Mouse (Mus musculus): Measurements from ENCODE around the gene 1700088E04Rik. TPM values are rescaled to one million over a fixed set of nuclear protein-coding genes. Genes with fewer than 3 reads are reported as not detected.

1700088E04Rik gene
- total RNA-seq, 1 experiment from 2014 or later: 0.84 TPM

- ATAC-seq (replicated peaks in 1 of 2; ENCODE audit: insufficient read depth in 1 of 2, low FRiP score in 2 of 2, low TSS enrichment in 1 of 2, low read depth in 1 of 2, poor library complexity in 2 of 2, severe bottlenecking in 2 of 2): no peak
Measured at GRCm38 (mm10) chr15:79135783-79136575, 5.1 kb downstream of the 1700088E04Rik start.

- no peak for ATAC-seq (replicated peaks in 1 of 2; ENCODE audit: insufficient read depth in 1 of 2, low FRiP score in 2 of 2, low TSS enrichment in 1 of 2, low read depth in 1 of 2, poor library complexity in 2 of 2, severe bottlenecking in 2 of 2)
Measured at GRCm38 (mm10) chr15:79135332-79135731, 5.7 kb downstream of the 1700088E04Rik start.

GRCm38 (mm10) chr15:79134496-79135270 lies 6.4 kb downstream of the 1700088E04Rik start:
- no peak for ATAC-seq (replicated peaks in 1 of 2; ENCODE audit: insufficient read depth in 1 of 2, low FRiP score in 2 of 2, low TSS enrichment in 1 of 2, low read depth in 1 of 2, poor library complexity in 2 of 2, severe bottlenecking in 2 of 2)

GRCm38 (mm10) chr15:79133191-79133661 lies 7.8 kb downstream of the 1700088E04Rik start:
- no peak for ATAC-seq (replicated peaks in 1 of 2; ENCODE audit: insufficient read depth in 1 of 2, low FRiP score in 2 of 2, low TSS enrichment in 1 of 2, low read depth in 1 of 2, poor library complexity in 2 of 2, severe bottlenecking in 2 of 2)

- no peak for ATAC-seq (replicated peaks in 1 of 2; ENCODE audit: insufficient read depth in 1 of 2, low FRiP score in 2 of 2, low TSS enrichment in 1 of 2, low read depth in 1 of 2, poor library complexity in 2 of 2, severe bottlenecking in 2 of 2)
Measured at GRCm38 (mm10) chr15:79131442-79131841, 9.6 kb downstream of the 1700088E04Rik start.

- ATAC-seq (replicated peaks in 1 of 2; ENCODE audit: insufficient read depth in 1 of 2, low FRiP score in 2 of 2, low TSS enrichment in 1 of 2, low read depth in 1 of 2, poor library complexity in 2 of 2, severe bottlenecking in 2 of 2): no peak
Measured at GRCm38 (mm10) chr15:79130782-79131181, 10.3 kb downstream of the 1700088E04Rik start.

- ATAC-seq (replicated peaks in 1 of 2; ENCODE audit: insufficient read depth in 1 of 2, low FRiP score in 2 of 2, low TSS enrichment in 1 of 2, low read depth in 1 of 2, poor library complexity in 2 of 2, severe bottlenecking in 2 of 2): no peak
Measured at GRCm38 (mm10) chr15:79129311-79129710, 11.7 kb downstream of the 1700088E04Rik start.

- no peak for ATAC-seq (replicated peaks in 1 of 2; ENCODE audit: insufficient read depth in 1 of 2, low FRiP score in 2 of 2, low TSS enrichment in 1 of 2, low read depth in 1 of 2, poor library complexity in 2 of 2, severe bottlenecking in 2 of 2)
Measured at GRCm38 (mm10) chr15:79128208-79128607, 12.8 kb downstream of the 1700088E04Rik start.

- ATAC-seq (replicated peaks in 1 of 2; ENCODE audit: insufficient read depth in 1 of 2, low FRiP score in 2 of 2, low TSS enrichment in 1 of 2, low read depth in 1 of 2, poor library complexity in 2 of 2, severe bottlenecking in 2 of 2): no peak
Measured at GRCm38 (mm10) chr15:79127101-79127500, 14.0 kb downstream of the 1700088E04Rik start.

GRCm38 (mm10) chr15:79126217-79126932 lies 14.7 kb downstream of the 1700088E04Rik start:
- ATAC-seq (replicated peaks in 1 of 2; ENCODE audit: insufficient read depth in 1 of 2, low FRiP score in 2 of 2, low TSS enrichment in 1 of 2, low read depth in 1 of 2, poor library complexity in 2 of 2, severe bottlenecking in 2 of 2): peak in 1 of 2 experiments; percentile 15; a peak in 1 of 4 replicates

- ATAC-seq (replicated peaks in 1 of 2; ENCODE audit: insufficient read depth in 1 of 2, low FRiP score in 2 of 2, low TSS enrichment in 1 of 2, low read depth in 1 of 2, poor library complexity in 2 of 2, severe bottlenecking in 2 of 2): no peak
Measured at GRCm38 (mm10) chr15:79124331-79124875, 16.6 kb downstream of the 1700088E04Rik start.

GRCm38 (mm10) chr15:79123751-79124150 lies 17.3 kb downstream of the 1700088E04Rik start:
- ATAC-seq (replicated peaks in 1 of 2; ENCODE audit: insufficient read depth in 1 of 2, low FRiP score in 2 of 2, low TSS enrichment in 1 of 2, low read depth in 1 of 2, poor library complexity in 2 of 2, severe bottlenecking in 2 of 2): no peak

GRCm38 (mm10) chr15:79122546-79122945 lies 18.5 kb downstream of the 1700088E04Rik start:
- ATAC-seq (replicated peaks in 1 of 2; ENCODE audit: insufficient read depth in 1 of 2, low FRiP score in 2 of 2, low TSS enrichment in 1 of 2, low read depth in 1 of 2, poor library complexity in 2 of 2, severe bottlenecking in 2 of 2): no peak

GRCm38 (mm10) chr15:79122119-79122518 lies 18.9 kb downstream of the 1700088E04Rik start:
- no peak for ATAC-seq (replicated peaks in 1 of 2; ENCODE audit: insufficient read depth in 1 of 2, low FRiP score in 2 of 2, low TSS enrichment in 1 of 2, low read depth in 1 of 2, poor library complexity in 2 of 2, severe bottlenecking in 2 of 2)

- no peak for ATAC-seq (replicated peaks in 1 of 2; ENCODE audit: insufficient read depth in 1 of 2, low FRiP score in 2 of 2, low TSS enrichment in 1 of 2, low read depth in 1 of 2, poor library complexity in 2 of 2, severe bottlenecking in 2 of 2)
Measured at GRCm38 (mm10) chr15:79119491-79119890, 21.6 kb downstream of the 1700088E04Rik start.

GRCm38 (mm10) chr15:79115276-79115675 lies 25.8 kb downstream of the 1700088E04Rik start:
- ATAC-seq (replicated peaks in 1 of 2; ENCODE audit: insufficient read depth in 1 of 2, low FRiP score in 2 of 2, low TSS enrichment in 1 of 2, low read depth in 1 of 2, poor library complexity in 2 of 2, severe bottlenecking in 2 of 2): peak; percentile 10 to 46; a peak in 1 of 4 replicates

- no peak for ATAC-seq (replicated peaks in 1 of 2; ENCODE audit: insufficient read depth in 1 of 2, low FRiP score in 2 of 2, low TSS enrichment in 1 of 2, low read depth in 1 of 2, poor library complexity in 2 of 2, severe bottlenecking in 2 of 2)
Measured at GRCm38 (mm10) chr15:79111774-79112173, 29.3 kb downstream of the 1700088E04Rik start.

Data from hematopoietic stem cell, adult 5-6 weeks (primary cell).